Mouse (Mus musculus) limb, embryonic 13.5 days (tissue): ENCODE measurements around the gene Kif23. TPM values are rescaled to one million over a fixed set of nuclear protein-coding genes. Genes with fewer than 3 reads are reported as not detected.
A peak's percentile ranks its signal among the peaks of the same experiment; 100 is the strongest.

Experiments used
- ATAC-seq: fragments of 200-750 bp; cut with Nextera tagmentation; 2 replicates; pipeline ENCODE4 v1.8.0; 2017; ENCODE audit warnings: low read depth, moderate number of reproducible peaks, moderate TSS enrichment; ENCODE audit not compliant: low FRiP score
- H3K27ac ChIP-seq: fragments of 300-500 bp; sonication (generic); 2 replicates; pipeline ENCODE4 v1.5.1; 2015; ENCODE audit warnings: inconsistent platforms, mild to moderate bottlenecking, moderate library complexity
- H3K27me3 ChIP-seq: fragments of 300-500 bp; sonication (generic); 2 replicates; pipeline ENCODE4 v1.6.1; 2015; ENCODE audit warnings: mild to moderate bottlenecking, inconsistent platforms
- H3K36me3 ChIP-seq: fragments of 300-500 bp; sonication (generic); 2 replicates; pipeline ENCODE4 v1.6.1; 2015; ENCODE audit warnings: inconsistent platforms, mild to moderate bottlenecking, moderate library complexity
- H3K4me1 ChIP-seq: fragments of 300-500 bp; sonication (generic); 2 replicates; pipeline ENCODE4 v1.6.1; 2015; ENCODE audit warnings: inconsistent platforms
- H3K4me2 ChIP-seq: fragments of 300-500 bp; sonication (generic); replicated peaks from 2 replicates; pipeline ENCODE4 v1.6.1; 2015; ENCODE audit warnings: inconsistent platforms, mild to moderate bottlenecking, moderate library complexity
- H3K4me3 ChIP-seq: fragments of 300-500 bp; sonication (generic); 2 replicates; pipeline ENCODE4 v1.5.1; 2015; ENCODE audit warnings: moderate library complexity, mild to moderate bottlenecking, inconsistent platforms
- H3K9ac ChIP-seq: fragments of 300-500 bp; sonication (generic); 2 replicates; pipeline ENCODE4 v1.6.1; 2015; ENCODE audit warnings: mild to moderate bottlenecking, inconsistent platforms
- H3K9me3 ChIP-seq: fragments of 300-500 bp; sonication (generic); 2 replicates; pipeline ENCODE4 v1.6.1; 2016; ENCODE audit warnings: inconsistent platforms
- WGBS: fragments of 180-500 bp; shearing (Covaris S2); methylation state at CpG from one replicate; pipeline ENCODE4 v1.1.7; 2015; 5-methylcytosine and 5-hydroxymethylcytosine counted together
- polyA plus RNA-seq: library from polyadenylated mRNA; unstranded; fragments of >200 nt; fragmentation: Nextera tagmentation; extraction: Ambion mirVana; gene quantifications from 2 replicates; pipeline ENCODE4 v1.2.1, GENCODE M21; 2015

Gene Kif23
- polyA plus RNA-seq, 1 experiment from 2014 or later = 112 TPM

- 82% methylated on average over 10 of the region's 10 CpGs for WGBS
Measured at GRCm38 (mm10) chr9:61967357-61967756, 20.8 kb upstream of the Kif23 start.

GRCm38 (mm10) chr9:61965987-61966386 lies 19.4 kb upstream of the Kif23 start:
- Histone ChIP-seq H3K9ac (no peak overlapping the region), H3K27ac (no peak overlapping the region), H3K36me3 (no peaks in the 10 kb centered on the region), H3K27me3 (peaks cover 3% of the 10 kb centered on the region; the same call in 1 of the 2 replicates), H3K4me1 (peaks cover 10% of the 10 kb centered on the region), H3K4me3 (no peak overlapping the region), H3K4me2 (no peak overlapping the region), H3K9me3 (no peaks in the 10 kb centered on the region)
- no peak for ATAC-seq
- 94% methylated on average over 7 of the region's 7 CpGs for WGBS

More at GRCm38 (mm10) chr9:61967357-61967756, 20.8 kb upstream of the Kif23 start:
- Histone ChIP-seq H3K4me2 (no peak overlapping the region), H3K4me1 (peaks cover 10% of the 10 kb centered on the region), H3K4me3 (no peak overlapping the region), H3K27me3 (peaks cover 3% of the 10 kb centered on the region; the same call in 1 of the 2 replicates), H3K36me3 (no peaks in the 10 kb centered on the region), H3K9me3 (no peaks in the 10 kb centered on the region), H3K27ac (no peak overlapping the region), H3K9ac (no peak overlapping the region)
- no peak for ATAC-seq

- H3K27me3 ChIP-seq = peaks cover 3% of the 10 kb centered on the region; the same call in 1 of the 2 replicates
- no peak overlapping the region for H3K4me3 ChIP-seq
- WGBS = 20% methylated on average over 4 of the region's 4 CpGs
- no peaks in the 10 kb centered on the region for H3K36me3 ChIP-seq
- no peak overlapping the region for H3K4me2 ChIP-seq
- ATAC-seq = no peak
- H3K4me1 ChIP-seq = peaks cover 10% of the 10 kb centered on the region
- H3K9ac ChIP-seq = no peak overlapping the region
- H3K9me3 ChIP-seq = no peaks in the 10 kb centered on the region
- H3K27ac ChIP-seq = peak overlapping the region; percentile 3; the same call in 1 of the 2 replicates
Measured at GRCm38 (mm10) chr9:61965411-61965930, 18.9 kb upstream of the Kif23 start.

GRCm38 (mm10) chr9:61963356-61963755 lies 16.8 kb upstream of the Kif23 start:
- Histone ChIP-seq H3K36me3 (no peaks in the 10 kb centered on the region), H3K4me3 (no peak overlapping the region), H3K27ac (no peak overlapping the region), H3K27me3 (no peaks in the 10 kb centered on the region), H3K4me2 (no peak overlapping the region), H3K4me1 (peaks cover 10% of the 10 kb centered on the region), H3K9me3 (no peaks in the 10 kb centered on the region), H3K9ac (no peak overlapping the region)
- WGBS = 73% methylated on average over 6 of the region's 6 CpGs
- no peak for ATAC-seq

GRCm38 (mm10) chr9:61961181-61961580 lies 14.6 kb upstream of the Kif23 start:
- 82% methylated on average over 4 of the region's 4 CpGs for WGBS
- no peaks in the 10 kb centered on the region for H3K36me3 ChIP-seq
- peaks cover 10% of the 10 kb centered on the region for H3K4me1 ChIP-seq
- H3K4me3 ChIP-seq = no peak overlapping the region
- no peaks in the 10 kb centered on the region for H3K9me3 ChIP-seq
- no peak overlapping the region for H3K27ac ChIP-seq
- H3K4me2 ChIP-seq = no peak overlapping the region
- H3K9ac ChIP-seq = no peak overlapping the region
- no peaks in the 10 kb centered on the region for H3K27me3 ChIP-seq
- ATAC-seq = no peak

- H3K27ac ChIP-seq = no peak overlapping the region
- peaks cover 7% of the 10 kb centered on the region for H3K4me1 ChIP-seq
- H3K36me3 ChIP-seq = no peaks in the 10 kb centered on the region
- WGBS = 48% methylated on average over 5 of the region's 5 CpGs
- H3K4me2 ChIP-seq = no peak overlapping the region
- H3K9me3 ChIP-seq = no peaks in the 10 kb centered on the region
- no peak overlapping the region for H3K4me3 ChIP-seq
- no peak for ATAC-seq
- no peaks in the 10 kb centered on the region for H3K27me3 ChIP-seq
- no peak overlapping the region for H3K9ac ChIP-seq
Measured at GRCm38 (mm10) chr9:61960753-61961152, 14.2 kb upstream of the Kif23 start.

GRCm38 (mm10) chr9:61959921-61960569 lies 13.5 kb upstream of the Kif23 start:
- Histone ChIP-seq H3K27ac (no peak overlapping the region), H3K4me3 (no peak overlapping the region), H3K36me3 (no peaks in the 10 kb centered on the region), H3K4me1 (0 out of 2 replicates have a peak, but pooled peaks cover 1% of the 10 kb centered on the region), H3K9me3 (no peaks in the 10 kb centered on the region), H3K27me3 (no peaks in the 10 kb centered on the region), H3K4me2 (no peak overlapping the region), H3K9ac (no peak overlapping the region)
- 77% methylated on average over 1 of the region's 1 CpGs for WGBS
- no peak for ATAC-seq

- Histone ChIP-seq H3K4me2 (no peak overlapping the region), H3K27ac (no peak overlapping the region), H3K9me3 (no peaks in the 10 kb centered on the region), H3K36me3 (no peaks in the 10 kb centered on the region), H3K9ac (no peak overlapping the region), H3K4me1 (no peaks in the 10 kb centered on the region), H3K27me3 (no peaks in the 10 kb centered on the region), H3K4me3 (no peak overlapping the region)
- no peak for ATAC-seq
Measured at GRCm38 (mm10) chr9:61954707-61955106, 8.1 kb upstream of the Kif23 start.

- Histone ChIP-seq H3K4me3 (no peak overlapping the region), H3K9me3 (no peaks in the 10 kb centered on the region), H3K27me3 (no peaks in the 10 kb centered on the region), H3K4me2 (no peak overlapping the region), H3K27ac (no peak overlapping the region), H3K4me1 (peaks cover 7% of the 10 kb centered on the region), H3K9ac (no peak overlapping the region), H3K36me3 (no peaks in the 10 kb centered on the region)
- no peak for ATAC-seq
- WGBS = 67% methylated on average over 7 of the region's 7 CpGs
Measured at GRCm38 (mm10) chr9:61952241-61952640, 5.7 kb upstream of the Kif23 start.

- WGBS = 7% methylated on average over 24 of the region's 24 CpGs
- Histone ChIP-seq H3K4me2 (peak overlapping the region; percentile 76), H3K4me1 (peaks cover 15% of the 10 kb centered on the region), H3K27me3 (no peaks in the 10 kb centered on the region), H3K36me3 (peaks cover 11% of the 10 kb centered on the region), H3K9ac (peak overlapping the region; percentile 64), H3K4me3 (peak overlapping the region; percentile 62), H3K9me3 (no peaks in the 10 kb centered on the region), H3K27ac (no peak overlapping the region)
- peak; percentile 70 for ATAC-seq
Measured at GRCm38 (mm10) chr9:61947402-61948346, 1.1 kb upstream of the Kif23 start.

- Histone ChIP-seq H3K36me3 (peaks cover 22% of the 10 kb centered on the region), H3K4me3 (peak overlapping the region; percentile 62), H3K9ac (peak overlapping the region; percentile 76), H3K27me3 (no peaks in the 10 kb centered on the region), H3K9me3 (no peaks in the 10 kb centered on the region), H3K4me1 (peaks cover 15% of the 10 kb centered on the region), H3K4me2 (peak overlapping the region; percentile 76), H3K27ac (peak overlapping the region; percentile 68; the same call in 1 of the 2 replicates)
- peak; percentile 84 for ATAC-seq
- under 1% methylated on average over 37 of the region's 38 CpGs for WGBS
Measured at GRCm38 (mm10) chr9:61945973-61946611, 482 bp downstream of the Kif23 start.

GRCm38 (mm10) chr9:61941054-61941453 lies 5.5 kb downstream of the Kif23 start:
- H3K4me2 ChIP-seq = no peak overlapping the region
- no peak overlapping the region for H3K4me3 ChIP-seq
- ATAC-seq = no peak
- H3K9me3 ChIP-seq = no peaks in the 10 kb centered on the region
- no peak overlapping the region for H3K9ac ChIP-seq
- peaks cover 8% of the 10 kb centered on the region; the same call in 1 of the 2 replicates for H3K4me1 ChIP-seq
- H3K36me3 ChIP-seq = peaks cover 65% of the 10 kb centered on the region
- no peaks in the 10 kb centered on the region for H3K27me3 ChIP-seq
- WGBS = 90% methylated on average over 3 of the region's 3 CpGs
- H3K27ac ChIP-seq = no peak overlapping the region
